Mouse (Mus musculus) intestine, embryonic 15.5 days (tissue): ENCODE measurements around the gene Eci1. TPM values are rescaled to one million over a fixed set of nuclear protein-coding genes. Genes with fewer than 3 reads are reported as not detected.
A peak's percentile ranks its signal among the peaks of the same experiment; 100 is the strongest.
"Not testable (repeated sequence)": the region's sequence is repeated elsewhere in the genome, so short reads cannot be mapped to it uniquely, and the experiment has no call there.

Experiments used
- ATAC-seq: fragments of 200-750 bp; cut with Nextera tagmentation; 2 replicates; pipeline ENCODE4 v1.8.0; 2017; ENCODE audit warnings: moderate TSS enrichment, moderate library complexity
- H3K27ac ChIP-seq: fragments of 300-500 bp; sonication (generic); 2 replicates; pipeline ENCODE4 v1.5.1; 2015; ENCODE audit warnings: mild to moderate bottlenecking, inconsistent platforms
- H3K27me3 ChIP-seq: fragments of 300-500 bp; sonication (generic); replicated peaks from 2 replicates; pipeline ENCODE4 v1.6.1; 2015; ENCODE audit warnings: inconsistent platforms
- H3K36me3 ChIP-seq: fragments of 300-500 bp; sonication (generic); 2 replicates; pipeline ENCODE4 v1.6.1; 2015; ENCODE audit warnings: inconsistent platforms
- H3K4me1 ChIP-seq: fragments of 300-500 bp; sonication (generic); replicated peaks from 2 replicates; pipeline ENCODE4 v1.6.1; 2015; ENCODE audit warnings: inconsistent platforms
- H3K4me2 ChIP-seq: fragments of 300-500 bp; sonication (generic); replicated peaks from 2 replicates; pipeline ENCODE4 v1.6.1; 2015; ENCODE audit warnings: mild to moderate bottlenecking, inconsistent platforms
- H3K4me3 ChIP-seq: fragments of 300-500 bp; sonication (generic); replicated peaks from 2 replicates; pipeline ENCODE4 v1.5.1; 2015; ENCODE audit warnings: inconsistent platforms
- H3K9ac ChIP-seq: fragments of 300-500 bp; sonication (generic); 2 replicates; pipeline ENCODE4 v1.6.1; 2015; ENCODE audit warnings: inconsistent platforms
- H3K9me3 ChIP-seq: fragments of 300-500 bp; sonication (generic); 2 replicates; pipeline ENCODE4 v1.6.1; 2016; ENCODE audit warnings: inconsistent platforms
- WGBS: fragments of 180-500 bp; shearing (Covaris S2); methylation state at CpG from one replicate; pipeline ENCODE4 v1.1.7; 2015; 5-methylcytosine and 5-hydroxymethylcytosine counted together
- polyA plus RNA-seq: library from polyadenylated mRNA; unstranded; fragments of >200 nt; fragmentation: Nextera tagmentation; extraction: Ambion mirVana; gene quantifications from 2 replicates; pipeline ENCODE4 v1.2.1, GENCODE M21; 2015

Gene Eci1
- polyA plus RNA-seq, 1 experiment from 2014 or later: 122 TPM

DNA sequence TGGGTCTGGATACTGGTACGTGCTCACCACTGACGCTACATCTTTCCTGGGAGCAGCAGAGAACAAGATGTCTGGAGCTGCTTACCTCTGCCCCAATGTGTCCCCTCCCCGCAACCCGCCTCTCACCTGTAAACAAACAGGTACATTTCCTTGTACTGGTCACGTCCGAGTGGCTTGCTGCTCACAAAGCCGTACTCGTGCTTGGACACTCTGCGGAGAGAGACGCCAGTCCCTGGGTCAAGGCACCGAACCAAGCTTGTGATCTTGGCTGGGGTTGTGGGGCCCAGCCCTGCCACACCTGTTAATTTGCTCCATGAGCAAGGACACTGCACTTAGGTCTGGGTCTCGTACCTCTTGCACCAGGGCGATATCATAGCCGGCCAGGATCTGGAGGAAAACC, 15.7 kb downstream of the Eci1 start:
- ATAC-seq: peak; percentile 14; the same call in 1 of the 2 replicates
- Histone ChIP-seq H3K4me1 (no peaks in the 10 kb centered on the region), H3K27me3 (no peaks in the 10 kb centered on the region), H3K9me3 (no peaks in the 10 kb centered on the region), H3K4me2 (no peak overlapping the region), H3K27ac (no peak overlapping the region), H3K4me3 (no peak overlapping the region), H3K36me3 (peaks cover 54% of the 10 kb centered on the region), H3K9ac (no peak overlapping the region)
- 85% methylated on average over 14 of the region's 14 CpGs for WGBS

GRCm38 (mm10) chr17:24442632-24443155, 16.3 kb downstream of the Eci1 start, which contains the start of gene Dnase1l2:
Gene Dnase1l2, minus strand, starts transcription at chr17:24443105.
- H3K4me3 ChIP-seq: no peak within 1 kb of the TSS
- H3K36me3 ChIP-seq: peaks cover 56% of the 10 kb centered on the region
- no peak for ATAC-seq
- no peak within 1 kb of the TSS for H3K4me2 ChIP-seq
- no peak within 1 kb of the TSS for H3K9ac ChIP-seq
- 85% methylated on average over 7 of the region's 7 CpGs for WGBS
- H3K4me1 ChIP-seq: no peaks in the 10 kb centered on the region
- H3K27me3 ChIP-seq: no peaks in the 10 kb centered on the region
- H3K9me3 ChIP-seq: no peaks in the 10 kb centered on the region
- no peak within 1 kb of the TSS for H3K27ac ChIP-seq

DNA sequence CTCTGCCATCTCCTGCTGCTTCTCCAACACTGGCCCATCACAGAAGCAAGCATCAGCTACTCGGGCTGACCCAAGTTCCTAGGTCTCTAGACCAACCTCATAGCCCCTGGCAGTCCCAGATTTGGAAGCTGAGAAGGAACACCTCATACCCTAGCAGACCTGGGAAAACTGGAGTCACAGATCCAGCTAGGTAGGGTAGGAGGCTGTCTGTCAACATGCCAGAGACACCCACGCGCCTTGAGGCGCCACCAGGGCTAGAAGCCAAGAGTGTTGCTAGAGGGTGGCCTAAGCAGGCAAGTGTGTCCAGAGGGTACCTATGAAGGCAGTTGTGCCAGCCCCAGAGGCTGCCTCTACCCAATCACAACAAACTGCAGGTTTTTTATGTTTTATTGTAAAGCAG, 17.0 kb downstream of the Eci1 start:
- 86% methylated on average over 4 of the region's 4 CpGs for WGBS
- no peak overlapping the region for H3K4me3 ChIP-seq
- no peaks in the 10 kb centered on the region for H3K4me1 ChIP-seq
- H3K9ac ChIP-seq: no peak overlapping the region
- peaks cover 62% of the 10 kb centered on the region for H3K36me3 ChIP-seq
- no peak for ATAC-seq
- H3K4me2 ChIP-seq: no peak overlapping the region
- no peak overlapping the region for H3K27ac ChIP-seq
- H3K27me3 ChIP-seq: no peaks in the 10 kb centered on the region
- H3K9me3 ChIP-seq: no peaks in the 10 kb centered on the region

GRCm38 (mm10) chr17:24446590-24446989, 20.1 kb downstream of the Eci1 start:
- H3K4me3 ChIP-seq: no peak overlapping the region
- no peaks in the 10 kb centered on the region for H3K27me3 ChIP-seq
- peaks cover 61% of the 10 kb centered on the region for H3K36me3 ChIP-seq
- H3K4me2 ChIP-seq: no peak overlapping the region
- WGBS: 86% methylated on average over 8 of the region's 8 CpGs
- no peak for ATAC-seq
- H3K4me1 ChIP-seq: no peaks in the 10 kb centered on the region
- no peaks in the 10 kb centered on the region for H3K9me3 ChIP-seq
- H3K9ac ChIP-seq: no peak overlapping the region
- no peak overlapping the region for H3K27ac ChIP-seq

- Histone ChIP-seq H3K27me3 (no peaks in the 10 kb centered on the region), H3K4me1 (peaks cover 12% of the 10 kb centered on the region), H3K9me3 (no peaks in the 10 kb centered on the region), H3K4me3 (no peak overlapping the region), H3K4me2 (no peak overlapping the region), H3K36me3 (peaks cover 46% of the 10 kb centered on the region), H3K9ac (no peak overlapping the region), H3K27ac (no peak overlapping the region)
- ATAC-seq: no peak
- WGBS: 96% methylated on average over 6 of the region's 6 CpGs
These were observed 23.1 kb downstream of the Eci1 start for GRCm38 (mm10) chr17:24449507-24449906.

DNA sequence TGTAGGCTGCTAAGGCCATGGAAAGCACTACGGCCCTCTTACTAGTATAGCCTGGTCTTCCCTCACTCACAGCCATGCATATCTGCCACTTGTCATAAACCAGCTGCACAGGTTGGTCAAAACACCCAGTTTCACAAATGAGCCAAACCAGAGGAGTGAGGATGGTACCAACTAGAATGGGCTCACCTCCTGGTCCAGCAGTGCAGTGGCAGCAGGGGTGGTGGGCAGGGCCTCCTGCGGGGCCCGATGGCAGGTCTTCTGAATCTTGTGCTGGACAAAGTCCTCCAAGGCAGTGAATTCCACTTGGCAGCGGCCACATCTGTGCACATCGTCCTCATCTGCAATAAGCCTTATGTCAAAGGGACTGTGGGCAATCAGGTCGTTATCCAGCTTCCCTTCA, 24.8 kb downstream of the Eci1 start:
- H3K27ac ChIP-seq: no peak overlapping the region
- H3K4me1 ChIP-seq: peaks cover 12% of the 10 kb centered on the region
- H3K4me2 ChIP-seq: no peak overlapping the region
- WGBS: 91% methylated on average over 6 of the region's 6 CpGs
- no peak for ATAC-seq
- no peaks in the 10 kb centered on the region for H3K27me3 ChIP-seq
- H3K9me3 ChIP-seq: no peaks in the 10 kb centered on the region
- no peak overlapping the region for H3K4me3 ChIP-seq
- no peak overlapping the region for H3K9ac ChIP-seq
- peaks cover 30% of the 10 kb centered on the region for H3K36me3 ChIP-seq

DNA sequence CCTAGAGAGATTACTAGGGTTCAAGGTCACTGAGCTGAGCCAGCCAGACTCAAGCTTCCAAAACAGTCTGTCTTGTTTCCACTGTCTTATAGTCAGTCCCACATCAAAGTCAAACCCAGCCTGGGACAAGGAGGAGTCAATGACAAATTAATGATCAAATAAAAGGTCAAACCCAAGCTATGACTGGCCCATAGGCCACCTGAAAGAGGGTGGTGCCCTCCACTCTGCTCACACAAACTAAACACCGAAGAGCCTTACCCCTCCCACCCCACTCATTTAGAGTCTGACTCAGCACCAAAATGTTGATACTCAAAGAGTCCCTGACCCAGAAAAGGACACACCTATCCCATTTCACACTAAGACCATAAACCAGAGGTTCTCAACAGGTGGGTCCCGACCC, 26.9 kb downstream of the Eci1 start:
- Histone ChIP-seq H3K27me3 (no peaks in the 10 kb centered on the region), H3K9ac (no peak overlapping the region), H3K36me3 (peaks cover 12% of the 10 kb centered on the region; the same call in 1 of the 2 replicates), H3K9me3 (no peaks in the 10 kb centered on the region), H3K27ac (no peak overlapping the region), H3K4me1 (peaks cover 12% of the 10 kb centered on the region), H3K4me3 (no peak overlapping the region), H3K4me2 (peak overlapping the region; percentile 60; the same call in 1 of the 2 replicates)
- 52% methylated on average over 2 of the region's 2 CpGs for WGBS
- ATAC-seq: no peak

GRCm38 (mm10) chr17:24454218-24454755, 27.8 kb downstream of the Eci1 start:
- ATAC-seq: 0 out of 2 replicates have a peak, but pooled peaks have one; percentile 3

DNA sequence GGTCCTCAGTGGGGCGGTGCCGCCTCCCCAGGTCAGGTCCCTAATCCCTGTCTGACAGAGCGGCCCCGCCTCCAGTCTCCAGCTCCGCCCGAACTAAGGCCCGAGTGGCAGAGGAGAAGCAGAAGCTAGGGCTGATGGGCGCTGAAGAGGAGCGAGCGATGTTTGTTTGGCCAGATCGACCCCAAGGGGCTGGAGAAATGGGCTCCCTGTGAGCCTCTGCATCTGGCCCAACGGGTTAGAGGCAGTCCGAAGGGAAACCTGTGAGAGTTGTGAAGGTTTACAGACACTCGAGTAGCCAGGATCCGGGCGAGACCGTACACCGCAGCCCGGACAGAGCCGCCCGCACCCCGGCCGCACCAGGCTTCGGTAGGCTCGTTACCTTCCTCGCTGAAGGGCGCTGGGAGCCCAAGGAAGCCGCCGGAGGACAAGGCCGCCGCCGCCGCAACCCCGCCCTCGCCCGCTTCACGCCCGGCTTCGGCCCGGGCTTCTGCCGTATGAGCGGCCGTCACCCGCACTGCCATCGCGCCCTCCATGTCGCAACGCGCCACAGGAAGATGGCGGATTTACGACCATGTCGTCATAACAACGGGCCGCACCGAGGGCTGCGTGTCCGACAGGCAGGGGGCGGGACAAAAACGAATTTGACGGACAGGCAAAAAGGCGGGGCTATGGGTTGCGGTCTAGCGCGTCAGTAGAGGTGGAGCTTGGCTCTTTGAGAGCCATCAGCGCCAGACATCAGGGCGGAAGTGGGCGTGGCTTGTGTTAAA, 28.5 kb downstream of the Eci1 start:
- H3K36me3 ChIP-seq: peaks cover 4% of the 10 kb centered on the region; the same call in 1 of the 2 replicates
- H3K9ac ChIP-seq: peak overlapping the region; percentile 94
- ATAC-seq: peak; percentile 95
- WGBS: under 1% methylated on average over 66 of the region's 67 CpGs
- peaks cover 12% of the 10 kb centered on the region for H3K4me1 ChIP-seq
- peak overlapping the region; percentile 88 for H3K4me3 ChIP-seq
- H3K4me2 ChIP-seq: peak overlapping the region; percentile 60
- no peaks in the 10 kb centered on the region for H3K27me3 ChIP-seq
- H3K27ac ChIP-seq: peak overlapping the region; percentile 98
- H3K9me3 ChIP-seq: no peaks in the 10 kb centered on the region

More at GRCm38 (mm10) chr17:24454218-24454755, 27.8 kb downstream of the Eci1 start:
- 1% methylated on average over 14 of the region's 14 CpGs for whole genome bisulfite sequencing
- peaks cover 10% of the 10 kb centered on the region; the same call in 1 of the 2 replicates for H3K36me3 ChIP-seq
- H3K9me3 ChIP-seq: no peaks in the 10 kb centered on the region
- peak overlapping the region; percentile 94 for H3K9ac ChIP-seq
- peaks cover 12% of the 10 kb centered on the region for H3K4me1 ChIP-seq
- no peaks in the 10 kb centered on the region for H3K27me3 ChIP-seq
- H3K4me2 ChIP-seq: peak overlapping the region; percentile 60
- peak overlapping the region; percentile 88 for H3K4me3 ChIP-seq
- peak overlapping the region; percentile 98 for H3K27ac ChIP-seq

DNA sequence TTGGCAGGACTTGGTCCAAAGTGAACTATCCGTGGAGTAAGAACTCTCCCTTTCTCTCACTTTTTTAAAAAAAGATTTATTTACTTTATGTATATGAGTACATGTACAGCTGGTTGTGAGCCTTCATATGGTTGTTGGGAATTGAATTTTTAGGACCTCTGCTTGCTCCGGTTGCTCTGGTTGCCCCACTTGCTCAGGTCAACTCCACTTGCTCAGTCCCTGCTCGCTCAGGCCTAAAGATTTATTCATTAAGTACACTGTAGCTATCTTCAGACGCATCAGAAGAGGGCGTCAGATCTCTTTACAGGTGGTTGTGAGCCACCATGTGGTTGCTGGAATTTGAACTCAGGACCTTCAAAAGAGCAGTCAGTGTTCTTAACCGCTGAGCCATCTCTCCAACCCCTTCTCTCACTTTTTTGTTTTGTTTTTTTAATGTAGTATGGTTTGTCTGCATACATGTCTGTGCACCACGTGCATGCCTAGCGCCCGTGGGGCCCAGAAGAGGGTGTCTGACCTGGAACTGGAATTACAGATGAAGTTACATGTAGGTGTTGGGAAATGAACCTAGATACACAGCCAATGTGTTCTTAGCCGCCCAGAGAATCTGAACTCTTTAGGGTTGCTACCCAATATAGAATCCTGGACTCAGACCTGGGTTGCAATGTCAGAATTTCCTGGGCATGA, 29.2 kb downstream of the Eci1 start:
- Histone ChIP-seq H3K27ac (peak overlapping the region; percentile 32; the same call in 1 of the 2 replicates), H3K4me2 (peak overlapping the region; percentile 60), H3K4me3 (0 out of 2 replicates have a peak overlapping the region, but pooled peaks have one; percentile 88), H3K4me1 (peaks cover 12% of the 10 kb centered on the region)
- peak; percentile 13 for ATAC-seq
- H3K9ac ChIP-seq, H3K9me3 ChIP-seq, H3K27me3 ChIP-seq, H3K36me3 ChIP-seq: not testable (repeated sequence)
- 49% methylated on average over 10 of the region's 10 CpGs for WGBS

GRCm38 (mm10) chr17:24461580-24461979, 35.1 kb downstream of the Eci1 start:
- H3K36me3 ChIP-seq: no peaks in the 10 kb centered on the region
- no peak overlapping the region for H3K4me2 ChIP-seq
- H3K4me1 ChIP-seq: no peaks in the 10 kb centered on the region
- WGBS: 72% methylated on average over 2 of the region's 2 CpGs
- no peak overlapping the region for H3K4me3 ChIP-seq
- no peaks in the 10 kb centered on the region for H3K9me3 ChIP-seq
- H3K27me3 ChIP-seq: no peaks in the 10 kb centered on the region
- H3K9ac ChIP-seq: no peak overlapping the region
- H3K27ac ChIP-seq: no peak overlapping the region
- ATAC-seq: no peak

- Histone ChIP-seq H3K36me3 (no peaks in the 10 kb centered on the region), H3K4me1 (no peaks in the 10 kb centered on the region), H3K4me3 (no peak overlapping the region), H3K4me2 (no peak overlapping the region), H3K27ac (no peak overlapping the region), H3K9me3 (no peaks in the 10 kb centered on the region), H3K9ac (no peak overlapping the region), H3K27me3 (no peaks in the 10 kb centered on the region)
- ATAC-seq: no peak
- 78% methylated on average over 1 of the region's 1 CpGs for WGBS
These were observed 36.5 kb downstream of the Eci1 start for GRCm38 (mm10) chr17:24462932-24463331.
